Mouse (Mus musculus): Measurements from ENCODE around the gene Optc. TPM values are rescaled to one million over a fixed set of nuclear protein-coding genes. Genes with fewer than 3 reads are reported as not detected.

Gene Optc
- polyA plus RNA-seq, 1 experiment from 2014 or later = 1.0 TPM

DNA sequence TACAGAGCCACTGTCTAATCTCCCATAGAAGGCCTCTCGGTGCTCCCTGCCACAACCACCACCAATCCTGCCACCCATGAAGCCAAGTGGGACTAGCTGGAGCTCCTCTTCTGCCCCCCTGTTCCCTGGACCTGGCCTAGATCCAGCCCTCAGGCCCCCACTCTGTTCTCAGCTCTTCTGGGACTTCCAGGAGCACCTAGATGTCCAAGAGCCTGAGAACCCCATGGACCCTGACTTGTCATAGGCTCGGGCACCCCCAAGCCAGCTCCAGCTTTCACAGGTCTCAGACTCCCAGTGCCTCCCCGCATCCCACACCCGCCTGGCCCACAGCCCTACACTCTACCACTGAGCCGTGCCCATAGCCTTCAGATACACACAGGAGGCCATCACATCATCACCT, 15.3 kb upstream of the Optc start:
- no peaks in the 10 kb centered on the region for H3K36me3 ChIP-seq (ENCODE audit: control insufficient read depth, insufficient read depth, low read length)
- 88% methylated on average over 5 of the region's 5 CpGs for WGBS (ENCODE audit: insufficient replicate concordance)
- H3K4me2 ChIP-seq = no peak overlapping the region
- no peak overlapping the region for H3K9ac ChIP-seq (ENCODE audit: low read depth, low read length)
- no peak for ATAC-seq (replicated peaks; ENCODE audit: insufficient number of reproducible peaks, low FRiP score, low TSS enrichment)
- H3K4me3 ChIP-seq (ENCODE audit: low read depth, low read length) = no peak overlapping the region
- H3K27ac ChIP-seq (ENCODE audit: low read depth, low read length) = no peak overlapping the region
- no peaks in the 10 kb centered on the region for H3K9me3 ChIP-seq (replicated peaks; ENCODE audit: control insufficient read depth, low read length)
- H3K27me3 ChIP-seq (ENCODE audit: control insufficient read depth, insufficient read depth, low read length) = 0 out of 2 replicates have a peak, but pooled peaks cover under 1% of the 10 kb centered on the region
- H3K4me1 ChIP-seq (ENCODE audit: control insufficient read depth, insufficient read depth, low read length) = peaks cover 6% of the 10 kb centered on the region

DNA sequence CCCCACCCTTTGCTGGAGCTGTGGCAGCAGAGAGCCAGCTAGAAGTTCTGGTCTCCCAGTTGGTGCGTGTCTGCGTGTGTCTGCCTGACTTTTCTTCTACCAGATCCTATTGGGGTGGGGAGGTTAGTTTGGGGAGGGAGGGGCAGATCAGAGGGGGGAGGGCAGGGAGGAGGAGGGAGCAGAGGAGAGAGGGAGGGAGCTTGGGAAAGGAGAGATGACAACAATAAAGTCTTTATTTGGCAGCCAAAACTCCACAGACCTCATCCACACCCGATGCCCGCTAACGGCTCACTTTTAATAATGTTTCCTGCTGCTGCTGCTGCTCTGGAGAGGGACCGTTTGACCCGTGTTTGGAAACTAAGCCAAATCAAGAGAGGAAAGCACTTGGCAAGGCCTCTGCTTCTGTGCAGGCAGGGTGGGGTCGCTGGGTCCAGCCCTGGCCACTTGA, 13.5 kb upstream of the Optc start, which contains the start of gene Prelp:
Gene Prelp (minus strand): TSS at position 111 of the 448 bp plus-strand sequence.
- Histone ChIP-seq H3K9me3 (replicated peaks; ENCODE audit: control insufficient read depth, low read length) (no peaks in the 10 kb centered on the region), H3K27ac (ENCODE audit: low read depth, low read length) (no peak within 1 kb of the TSS), H3K4me3 (ENCODE audit: low read depth, low read length) (no peak within 1 kb of the TSS), H3K4me1 (ENCODE audit: control insufficient read depth, insufficient read depth, low read length) (peaks cover 12% of the 10 kb centered on the region), H3K4me2 (no peak within 1 kb of the TSS), H3K9ac (ENCODE audit: low read depth, low read length) (no peak within 1 kb of the TSS), H3K36me3 (ENCODE audit: control insufficient read depth, insufficient read depth, low read length) (no peaks in the 10 kb centered on the region), H3K27me3 (ENCODE audit: control insufficient read depth, insufficient read depth, low read length) (0 out of 2 replicates have a peak, but pooled peaks cover 2% of the 10 kb centered on the region)
- 29% methylated on average over 8 of the region's 8 CpGs for WGBS (ENCODE audit: insufficient replicate concordance)
- no peak for ATAC-seq (replicated peaks; ENCODE audit: insufficient number of reproducible peaks, low FRiP score, low TSS enrichment)

DNA sequence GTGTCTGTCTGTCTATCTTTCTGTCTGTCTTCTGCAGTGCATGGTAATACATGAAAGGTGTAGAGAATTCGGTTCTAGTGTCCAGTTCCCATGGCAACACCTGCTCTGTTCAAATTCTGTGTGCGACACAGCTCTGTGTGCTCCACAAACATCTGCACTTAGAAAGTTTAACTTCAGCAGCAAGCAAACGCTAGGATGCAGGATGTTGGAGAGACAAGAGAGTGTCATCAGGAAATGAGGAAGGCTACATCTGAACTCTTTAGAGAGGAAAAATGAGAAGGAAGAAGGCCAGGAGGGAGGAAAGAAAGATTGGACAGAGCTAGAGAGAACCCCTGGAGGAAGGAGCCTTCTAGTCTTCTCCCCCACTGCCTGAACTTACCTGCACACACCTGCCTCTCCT, 13.1 kb upstream of the Optc start:
- no peak for ATAC-seq (replicated peaks; ENCODE audit: insufficient number of reproducible peaks, low FRiP score, low TSS enrichment)
- peaks cover 14% of the 10 kb centered on the region for H3K4me1 ChIP-seq (ENCODE audit: control insufficient read depth, insufficient read depth, low read length)
- no peak overlapping the region for H3K27ac ChIP-seq (ENCODE audit: low read depth, low read length)
- H3K4me3 ChIP-seq (ENCODE audit: low read depth, low read length) = no peak overlapping the region
- WGBS (ENCODE audit: insufficient replicate concordance) = 49% methylated on average over 3 of the region's 3 CpGs
- 0 out of 2 replicates have a peak, but pooled peaks cover 2% of the 10 kb centered on the region for H3K27me3 ChIP-seq (ENCODE audit: control insufficient read depth, insufficient read depth, low read length)
- H3K36me3 ChIP-seq (ENCODE audit: control insufficient read depth, insufficient read depth, low read length) = no peaks in the 10 kb centered on the region
- no peaks in the 10 kb centered on the region for H3K9me3 ChIP-seq (replicated peaks; ENCODE audit: control insufficient read depth, low read length)
- no peak overlapping the region for H3K9ac ChIP-seq (ENCODE audit: low read depth, low read length)
- no peak overlapping the region for H3K4me2 ChIP-seq

DNA sequence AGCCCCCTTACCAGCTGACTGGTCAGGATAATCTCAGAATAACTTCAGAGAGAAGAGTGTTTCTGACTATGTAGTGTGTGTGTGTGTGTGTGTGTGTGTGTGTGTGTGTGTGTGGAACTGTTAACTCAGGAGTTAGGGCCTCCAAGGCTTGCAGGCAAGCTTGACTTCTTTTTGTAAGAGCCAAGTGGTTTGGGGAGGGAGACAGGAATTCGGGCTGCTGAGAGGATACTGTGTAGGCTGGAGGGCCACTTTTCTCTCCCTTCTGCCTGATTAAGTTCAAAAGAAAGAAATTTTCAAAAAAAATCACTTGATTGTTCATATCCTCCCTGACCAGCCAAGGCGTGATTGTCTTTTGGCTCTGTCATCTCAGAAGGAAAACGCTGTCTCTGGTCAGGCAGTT, 12.6 kb upstream of the Optc start:
- no peaks in the 10 kb centered on the region for H3K36me3 ChIP-seq (ENCODE audit: control insufficient read depth, insufficient read depth, low read length)
- no peak for ATAC-seq (replicated peaks; ENCODE audit: insufficient number of reproducible peaks, low FRiP score, low TSS enrichment)
- H3K9me3 ChIP-seq (replicated peaks; ENCODE audit: control insufficient read depth, low read length) = no peaks in the 10 kb centered on the region
- 0 out of 2 replicates have a peak, but pooled peaks cover 2% of the 10 kb centered on the region for H3K27me3 ChIP-seq (ENCODE audit: control insufficient read depth, insufficient read depth, low read length)
- H3K4me2 ChIP-seq = no peak overlapping the region
- WGBS (ENCODE audit: insufficient replicate concordance) = 51% methylated on average over 3 of the region's 3 CpGs
- H3K27ac ChIP-seq (ENCODE audit: low read depth, low read length) = no peak overlapping the region
- H3K4me1 ChIP-seq (ENCODE audit: control insufficient read depth, insufficient read depth, low read length) = peaks cover 18% of the 10 kb centered on the region
- no peak overlapping the region for H3K9ac ChIP-seq (ENCODE audit: low read depth, low read length)
- no peak overlapping the region for H3K4me3 ChIP-seq (ENCODE audit: low read depth, low read length)

DNA sequence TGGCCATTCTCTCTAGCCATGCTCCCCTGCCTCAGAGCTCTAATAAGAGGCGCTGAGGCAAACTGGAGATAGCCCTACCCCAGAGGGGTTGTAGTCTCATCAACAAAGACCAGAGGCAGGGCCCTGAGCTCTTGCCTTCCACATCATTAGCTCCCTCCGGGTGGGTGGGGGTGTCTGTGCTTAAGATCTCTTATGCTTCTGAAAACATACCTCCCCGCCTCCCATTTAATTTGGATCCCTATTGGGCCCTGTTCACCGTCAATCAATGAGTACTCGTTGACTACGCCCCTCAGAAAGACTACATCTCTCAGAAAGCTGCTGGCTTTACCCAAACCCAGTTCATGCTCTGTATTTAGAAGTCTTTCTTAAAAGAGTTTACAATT, 10.3 kb upstream of the Optc start:
- no peaks in the 10 kb centered on the region for H3K36me3 ChIP-seq (ENCODE audit: control insufficient read depth, insufficient read depth, low read length)
- no peak overlapping the region for H3K9ac ChIP-seq (ENCODE audit: low read depth, low read length)
- no peak overlapping the region for H3K27ac ChIP-seq (ENCODE audit: low read depth, low read length)
- peaks cover 18% of the 10 kb centered on the region for H3K4me1 ChIP-seq (ENCODE audit: control insufficient read depth, insufficient read depth, low read length)
- no peak for ATAC-seq (replicated peaks; ENCODE audit: insufficient number of reproducible peaks, low FRiP score, low TSS enrichment)
- 40% methylated on average over 6 of the region's 6 CpGs for WGBS (ENCODE audit: insufficient replicate concordance)
- H3K27me3 ChIP-seq (ENCODE audit: control insufficient read depth, insufficient read depth, low read length) = 0 out of 2 replicates have a peak, but pooled peaks cover 2% of the 10 kb centered on the region
- no peak overlapping the region for H3K4me3 ChIP-seq (ENCODE audit: low read depth, low read length)
- no peak overlapping the region for H3K4me2 ChIP-seq
- H3K9me3 ChIP-seq (replicated peaks; ENCODE audit: control insufficient read depth, low read length) = no peaks in the 10 kb centered on the region

DNA sequence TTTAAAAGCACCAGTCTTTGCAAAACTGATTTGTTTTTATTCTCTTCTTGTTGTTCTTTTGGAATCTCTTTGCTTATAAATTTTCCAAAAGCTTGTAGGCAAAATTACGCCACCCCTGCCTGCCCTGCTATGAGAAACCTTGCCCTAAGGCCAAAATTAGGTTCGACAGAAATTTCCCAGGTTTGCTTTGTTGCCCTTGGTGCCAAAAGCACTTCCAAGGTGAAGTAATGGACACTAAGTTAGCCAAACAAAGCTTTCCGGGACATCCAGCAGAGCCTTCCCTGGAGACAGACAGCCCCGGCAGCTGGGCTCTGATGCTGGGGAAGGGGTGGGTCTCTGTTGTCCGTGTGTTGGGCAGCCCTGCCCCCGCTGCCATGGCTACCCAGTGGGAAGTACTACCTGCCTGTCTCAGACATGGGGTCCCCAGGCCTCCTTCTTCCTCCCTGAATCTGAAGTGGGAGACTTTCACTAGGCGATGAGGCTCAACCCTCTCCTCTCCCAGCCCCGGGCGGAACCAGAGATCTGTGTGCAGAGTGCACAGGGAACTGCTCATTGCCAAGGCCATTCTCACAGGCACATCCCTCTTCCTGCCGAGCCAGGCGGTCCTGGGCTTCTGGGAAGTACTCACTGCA, 9.8 kb upstream of the Optc start:
- Histone ChIP-seq H3K4me2 (no peak overlapping the region), H3K4me1 (ENCODE audit: control insufficient read depth, insufficient read depth, low read length) (peaks cover 18% of the 10 kb centered on the region), H3K9me3 (replicated peaks; ENCODE audit: control insufficient read depth, low read length) (no peaks in the 10 kb centered on the region), H3K4me3 (ENCODE audit: low read depth, low read length) (no peak overlapping the region), H3K27me3 (ENCODE audit: control insufficient read depth, insufficient read depth, low read length) (0 out of 2 replicates have a peak, but pooled peaks cover 2% of the 10 kb centered on the region), H3K27ac (ENCODE audit: low read depth, low read length) (no peak overlapping the region), H3K36me3 (ENCODE audit: control insufficient read depth, insufficient read depth, low read length) (no peaks in the 10 kb centered on the region), H3K9ac (ENCODE audit: low read depth, low read length) (no peak overlapping the region)
- no peak for ATAC-seq (replicated peaks; ENCODE audit: insufficient number of reproducible peaks, low FRiP score, low TSS enrichment)
- WGBS (ENCODE audit: insufficient replicate concordance) = 26% methylated on average over 11 of the region's 11 CpGs

DNA sequence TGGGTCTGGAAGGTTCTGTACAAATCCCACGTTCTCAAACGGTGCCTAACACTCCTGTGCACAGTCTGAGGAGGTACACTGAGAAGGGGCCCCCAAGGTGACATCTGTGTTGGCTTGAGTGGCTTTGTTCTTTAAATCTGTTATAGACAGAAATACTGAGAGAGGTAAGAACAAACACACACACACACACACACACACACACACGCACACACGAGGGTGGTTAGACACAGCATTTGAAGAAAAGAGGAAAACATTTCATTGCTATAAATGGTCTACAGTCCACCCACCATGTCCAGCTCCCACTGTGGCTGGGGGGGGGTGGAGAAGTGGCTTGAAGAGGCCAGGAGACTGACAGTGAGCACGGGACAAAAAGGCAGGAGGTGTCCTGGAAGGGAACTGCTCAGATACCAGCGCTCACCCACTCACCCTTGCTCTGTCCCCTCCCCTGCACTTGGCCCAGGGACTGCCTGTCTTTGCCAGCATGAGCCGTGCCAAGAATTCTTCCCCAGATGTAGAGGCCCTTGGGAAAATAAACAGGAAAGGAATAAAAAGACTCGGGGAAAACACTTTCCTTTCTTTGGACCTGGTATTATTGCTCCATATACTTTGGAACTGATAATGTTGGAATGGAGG, 8.0 kb upstream of the Optc start:
- 50% methylated on average over 8 of the region's 8 CpGs for WGBS (ENCODE audit: insufficient replicate concordance)
- H3K27ac ChIP-seq (ENCODE audit: low read depth, low read length) = no peak overlapping the region
- ATAC-seq (replicated peaks; ENCODE audit: insufficient number of reproducible peaks, low FRiP score, low TSS enrichment) = no peak

DNA sequence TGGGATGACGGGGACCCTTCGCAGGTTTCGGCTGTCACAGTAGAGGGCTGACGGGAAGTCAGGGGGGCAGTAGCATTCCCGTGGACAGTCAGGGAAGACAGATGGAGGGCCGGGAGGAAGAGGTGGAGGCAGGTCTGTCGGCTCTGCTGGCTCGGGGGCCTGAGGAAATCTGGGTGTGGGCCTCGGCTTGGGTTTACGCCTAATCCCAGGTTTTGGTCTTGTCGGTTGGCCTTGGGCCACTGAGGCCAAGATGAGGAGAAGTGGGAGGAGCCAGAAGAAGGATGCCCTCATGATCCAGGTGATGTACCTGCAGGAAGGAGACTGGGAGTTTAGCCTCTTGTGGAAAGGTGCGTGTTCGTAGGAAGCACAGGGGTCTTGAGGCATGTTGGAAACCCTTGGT, 7.3 kb upstream of the Optc start:
- Histone ChIP-seq H3K9ac (ENCODE audit: low read depth, low read length) (no peak overlapping the region), H3K4me3 (ENCODE audit: low read depth, low read length) (no peak overlapping the region), H3K4me2 (no peak overlapping the region), H3K27ac (ENCODE audit: low read depth, low read length) (no peak overlapping the region), H3K36me3 (ENCODE audit: control insufficient read depth, insufficient read depth, low read length) (no peaks in the 10 kb centered on the region), H3K27me3 (ENCODE audit: control insufficient read depth, insufficient read depth, low read length) (peaks cover 7% of the 10 kb centered on the region), H3K4me1 (ENCODE audit: control insufficient read depth, insufficient read depth, low read length) (peaks cover 12% of the 10 kb centered on the region), H3K9me3 (replicated peaks; ENCODE audit: control insufficient read depth, low read length) (no peaks in the 10 kb centered on the region)
- ATAC-seq (replicated peaks; ENCODE audit: insufficient number of reproducible peaks, low FRiP score, low TSS enrichment) = no peak
- WGBS (ENCODE audit: insufficient replicate concordance) = 82% methylated on average over 13 of the region's 13 CpGs

More for the DNA sequence above, 8.0 kb upstream of the Optc start:
- Histone ChIP-seq H3K9me3 (replicated peaks; ENCODE audit: control insufficient read depth, low read length) (no peaks in the 10 kb centered on the region), H3K9ac (ENCODE audit: low read depth, low read length) (no peak overlapping the region), H3K36me3 (ENCODE audit: control insufficient read depth, insufficient read depth, low read length) (no peaks in the 10 kb centered on the region), H3K27me3 (ENCODE audit: control insufficient read depth, insufficient read depth, low read length) (0 out of 2 replicates have a peak, but pooled peaks cover 2% of the 10 kb centered on the region), H3K4me2 (no peak overlapping the region), H3K4me3 (ENCODE audit: low read depth, low read length) (no peak overlapping the region), H3K4me1 (ENCODE audit: control insufficient read depth, insufficient read depth, low read length) (peaks cover 12% of the 10 kb centered on the region)
